Mouse (Mus musculus): ENCODE measurements around the gene Ston2. TPM values are rescaled to one million over a fixed set of nuclear protein-coding genes. Genes with fewer than 3 reads are reported as not detected.

Ston2 gene
- polyA plus RNA-seq, 1 experiment from 2014 or later = 2.7 TPM

DNA sequence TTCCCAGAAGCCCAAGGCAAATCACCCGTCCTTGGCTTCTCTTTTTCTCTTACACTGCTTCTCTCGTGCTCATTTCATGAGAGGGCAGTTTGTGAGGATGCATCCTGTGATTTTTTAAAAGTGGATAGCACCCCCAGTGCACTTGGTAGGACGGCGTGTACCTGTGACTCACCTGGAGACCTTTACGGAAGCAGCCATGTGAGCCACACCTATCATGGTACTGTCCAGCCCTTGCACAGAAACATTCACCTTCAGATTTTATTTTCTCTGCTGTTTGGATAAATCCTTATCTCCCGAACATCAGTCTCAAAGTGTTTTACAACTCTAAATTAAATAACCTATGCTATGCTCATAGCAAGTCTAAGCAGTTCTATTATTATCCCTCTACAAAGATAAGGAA, 20.0 kb downstream of the Ston2 start:
- Histone ChIP-seq H3K4me3 (ENCODE audit: low read depth, low read length) (no peak overlapping the region), H3K4me1 (replicated peaks; ENCODE audit: control insufficient read depth, insufficient read depth, low read length) (no peaks in the 10 kb centered on the region; the same call in 1 of the 2 replicates), H3K36me3 (ENCODE audit: control insufficient read depth, insufficient read depth) (no peaks in the 10 kb centered on the region), H3K9ac (ENCODE audit: low read depth, low read length) (no peak overlapping the region), H3K27ac (ENCODE audit: low read depth, low read length) (no peak overlapping the region), H3K9me3 (ENCODE audit: control insufficient read depth) (no peaks in the 10 kb centered on the region), H3K4me2 (replicated peaks; ENCODE audit: low read depth) (no peak overlapping the region), H3K27me3 (replicated peaks; ENCODE audit: control insufficient read depth, insufficient read depth, low read length) (no peaks in the 10 kb centered on the region)
- 0 out of 2 replicates have a peak, but pooled peaks have one; percentile 41 for ATAC-seq
- WGBS = 46% methylated on average over 6 of the region's 6 CpGs
- TF ChIP-seq CTCF (IDR thresholded peaks at IDR 0.05; ENCODE audit: low read depth) = no peak

- TF ChIP-seq CTCF (IDR thresholded peaks at IDR 0.05; ENCODE audit: low read depth) = no peak
- 0 out of 2 replicates have a peak overlapping the region, but pooled peaks have one; percentile 30 for H3K4me2 ChIP-seq (replicated peaks; ENCODE audit: low read depth)
- H3K27ac ChIP-seq (ENCODE audit: low read depth, low read length) = no peak overlapping the region
- ATAC-seq = 0 out of 2 replicates have a peak, but pooled peaks have one; percentile 19
- 77% methylated on average over 14 of the region's 14 CpGs for WGBS
- no peaks in the 10 kb centered on the region for H3K36me3 ChIP-seq (ENCODE audit: control insufficient read depth, insufficient read depth)
- no peaks in the 10 kb centered on the region for H3K9me3 ChIP-seq (ENCODE audit: control insufficient read depth)
- H3K4me1 ChIP-seq (replicated peaks; ENCODE audit: control insufficient read depth, insufficient read depth, low read length) = no peaks in the 10 kb centered on the region; the same call in 1 of the 2 replicates
- no peak overlapping the region for H3K4me3 ChIP-seq (ENCODE audit: low read depth, low read length)
- H3K27me3 ChIP-seq (replicated peaks; ENCODE audit: control insufficient read depth, insufficient read depth, low read length) = no peaks in the 10 kb centered on the region
- no peak overlapping the region for H3K9ac ChIP-seq (ENCODE audit: low read depth, low read length)
Observed at GRCm38 (mm10) chr12:91766338-91767107, 21.7 kb downstream of the Ston2 start.

DNA sequence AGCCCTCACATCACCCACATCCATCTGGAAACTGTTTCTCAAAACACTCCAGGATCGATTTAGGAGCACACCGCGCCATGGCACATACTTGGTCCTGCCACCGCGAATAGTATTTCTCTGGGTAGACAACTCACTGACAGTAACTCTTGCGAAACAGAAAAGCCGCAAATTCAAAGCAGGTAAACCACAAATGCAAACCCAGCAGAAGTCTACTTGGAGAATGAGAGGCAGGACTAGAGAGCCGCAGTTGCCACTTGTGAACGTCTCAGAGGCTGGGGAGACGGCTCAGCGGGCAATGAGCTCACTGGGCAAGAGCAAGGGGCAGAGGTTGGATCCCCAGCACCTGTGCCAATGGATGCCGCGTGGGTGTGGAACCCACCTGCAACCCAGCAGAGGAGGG, 22.7 kb downstream of the Ston2 start:
- ATAC-seq = no peak
- H3K4me1 ChIP-seq (replicated peaks; ENCODE audit: control insufficient read depth, insufficient read depth, low read length) = no peaks in the 10 kb centered on the region; the same call in 1 of the 2 replicates
- H3K9me3 ChIP-seq (ENCODE audit: control insufficient read depth) = no peaks in the 10 kb centered on the region
- WGBS = 60% methylated on average over 13 of the region's 13 CpGs
- no peak overlapping the region for H3K9ac ChIP-seq (ENCODE audit: low read depth, low read length)
- H3K4me2 ChIP-seq (replicated peaks; ENCODE audit: low read depth) = no peak overlapping the region
- H3K4me3 ChIP-seq (ENCODE audit: low read depth, low read length) = no peak overlapping the region
- no peaks in the 10 kb centered on the region for H3K36me3 ChIP-seq (ENCODE audit: control insufficient read depth, insufficient read depth)
- no peaks in the 10 kb centered on the region for H3K27me3 ChIP-seq (replicated peaks; ENCODE audit: control insufficient read depth, insufficient read depth, low read length)
- no peak for TF ChIP-seq CTCF (IDR thresholded peaks at IDR 0.05; ENCODE audit: low read depth)
- H3K27ac ChIP-seq (ENCODE audit: low read depth, low read length) = no peak overlapping the region

GRCm38 (mm10) chr12:91765054-91765453, 23.1 kb downstream of the Ston2 start:
- H3K4me3 ChIP-seq (ENCODE audit: low read depth, low read length) = no peak overlapping the region
- no peak overlapping the region for H3K4me2 ChIP-seq (replicated peaks; ENCODE audit: low read depth)
- ATAC-seq = no peak
- H3K27ac ChIP-seq (ENCODE audit: low read depth, low read length) = no peak overlapping the region
- WGBS = 24% methylated on average over 2 of the region's 2 CpGs
- H3K9me3 ChIP-seq (ENCODE audit: control insufficient read depth) = no peaks in the 10 kb centered on the region
- H3K9ac ChIP-seq (ENCODE audit: low read depth, low read length) = no peak overlapping the region
- no peaks in the 10 kb centered on the region; the same call in 1 of the 2 replicates for H3K4me1 ChIP-seq (replicated peaks; ENCODE audit: control insufficient read depth, insufficient read depth, low read length)
- H3K36me3 ChIP-seq (ENCODE audit: control insufficient read depth, insufficient read depth) = no peaks in the 10 kb centered on the region
- no peaks in the 10 kb centered on the region for H3K27me3 ChIP-seq (replicated peaks; ENCODE audit: control insufficient read depth, insufficient read depth, low read length)
- TF ChIP-seq CTCF (IDR thresholded peaks at IDR 0.05; ENCODE audit: low read depth) = no peak

DNA sequence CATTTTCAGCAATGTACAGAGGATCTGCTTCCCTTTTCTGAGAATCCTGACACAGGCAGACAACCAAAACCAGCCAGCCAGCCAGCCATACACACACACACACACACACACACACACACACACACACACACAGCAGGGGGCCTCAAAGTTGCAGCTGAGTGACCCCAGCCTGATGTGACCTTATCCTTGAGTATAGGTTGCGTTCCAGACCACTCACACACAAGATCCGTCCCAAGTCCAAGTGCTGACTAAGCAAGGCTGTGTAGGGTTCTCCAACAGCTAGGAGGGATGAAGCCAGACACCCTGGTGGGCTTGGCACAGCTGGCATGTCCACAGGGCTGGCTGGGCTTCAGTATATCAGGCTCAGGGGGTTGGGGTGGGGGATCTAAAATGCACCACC, 23.7 kb downstream of the Ston2 start:
- Histone ChIP-seq H3K4me2 (replicated peaks; ENCODE audit: low read depth) (no peak overlapping the region), H3K9me3 (ENCODE audit: control insufficient read depth) (no peaks in the 10 kb centered on the region), H3K4me1 (replicated peaks; ENCODE audit: control insufficient read depth, insufficient read depth, low read length) (no peaks in the 10 kb centered on the region; the same call in 1 of the 2 replicates), H3K9ac (ENCODE audit: low read depth, low read length) (no peak overlapping the region), H3K27me3 (replicated peaks; ENCODE audit: control insufficient read depth, insufficient read depth, low read length) (no peaks in the 10 kb centered on the region), H3K4me3 (ENCODE audit: low read depth, low read length) (no peak overlapping the region), H3K27ac (ENCODE audit: low read depth, low read length) (no peak overlapping the region), H3K36me3 (ENCODE audit: control insufficient read depth, insufficient read depth) (no peaks in the 10 kb centered on the region)
- TF ChIP-seq CTCF (IDR thresholded peaks at IDR 0.05; ENCODE audit: low read depth) = no peak
- 48% methylated on average over 2 of the region's 2 CpGs for WGBS
- no peak for ATAC-seq

DNA sequence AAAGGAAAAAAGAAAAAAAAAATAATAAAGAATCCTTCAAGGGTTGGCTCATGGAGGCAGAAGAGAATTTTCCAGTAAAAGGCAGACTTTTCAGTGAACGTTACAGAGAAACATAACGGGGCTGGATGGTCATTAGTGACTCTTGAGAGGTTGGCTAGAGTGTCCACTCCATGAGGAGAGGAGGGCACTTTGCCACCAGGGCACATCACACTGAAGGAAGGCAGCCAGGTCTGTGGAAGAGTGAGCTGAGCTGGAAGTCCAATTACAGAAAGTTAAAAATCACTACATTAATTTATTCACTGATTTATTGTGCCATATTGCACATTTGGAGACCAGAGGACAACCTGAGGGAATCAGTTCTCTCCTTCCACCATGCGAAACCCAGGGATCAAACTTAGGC, 28.4 kb downstream of the Ston2 start:
- ATAC-seq = no peak
- Histone ChIP-seq H3K9me3 (ENCODE audit: control insufficient read depth) (no peaks in the 10 kb centered on the region), H3K9ac (ENCODE audit: low read depth, low read length) (no peak overlapping the region), H3K27me3 (replicated peaks; ENCODE audit: control insufficient read depth, insufficient read depth, low read length) (no peaks in the 10 kb centered on the region), H3K4me3 (ENCODE audit: low read depth, low read length) (no peak overlapping the region), H3K4me2 (replicated peaks; ENCODE audit: low read depth) (no peak overlapping the region), H3K36me3 (ENCODE audit: control insufficient read depth, insufficient read depth) (no peaks in the 10 kb centered on the region), H3K4me1 (replicated peaks; ENCODE audit: control insufficient read depth, insufficient read depth, low read length) (no peaks in the 10 kb centered on the region; the same call in 1 of the 2 replicates), H3K27ac (ENCODE audit: low read depth, low read length) (no peak overlapping the region)
- WGBS = 91% methylated on average over 3 of the region's 3 CpGs
- no peak for TF ChIP-seq CTCF (IDR thresholded peaks at IDR 0.05; ENCODE audit: low read depth)

Measured in intestine, postnatal 0 days (tissue).